Mouse (Mus musculus): ENCODE measurements at regions not wholly inside any gene's neighbourhood (a gene's known extent, or its start where the extent isn't known, plus 50 kb on each side); places are given as distances from the start of the nearest gene placed in this dataset.
A peak's percentile ranks its signal among the peaks of the same experiment; 100 is the strongest.

DNA sequence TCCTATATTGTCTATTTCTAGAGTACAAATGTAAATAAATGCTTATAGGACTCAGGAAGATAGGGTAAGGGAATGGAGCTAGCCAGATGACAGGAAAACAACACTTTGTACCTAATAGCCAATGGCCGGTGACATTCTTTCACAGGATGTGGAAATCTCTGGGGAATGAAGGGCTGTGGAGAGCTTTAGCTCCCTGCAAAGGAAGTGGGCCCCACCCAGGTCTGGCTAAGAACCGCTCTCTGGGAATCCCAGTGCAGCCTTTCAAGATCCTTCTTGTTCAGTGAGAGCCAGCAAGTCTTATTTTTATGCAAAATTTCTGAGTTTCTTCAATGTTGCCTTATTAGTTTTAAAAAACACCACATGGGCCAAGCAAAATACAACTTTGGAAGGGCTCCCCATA, 54.7 kb upstream of the Pappa2 start:
- ATAC-seq (replicated peaks; ENCODE audit: low read depth, poor library complexity, severe bottlenecking) = no peak

- ATAC-seq (replicated peaks; ENCODE audit: low read depth, poor library complexity, severe bottlenecking) = no peak
Observed at GRCm38 (mm10) chr1:159036371-159036770, 56.1 kb upstream of the Pappa2 start.

DNA sequence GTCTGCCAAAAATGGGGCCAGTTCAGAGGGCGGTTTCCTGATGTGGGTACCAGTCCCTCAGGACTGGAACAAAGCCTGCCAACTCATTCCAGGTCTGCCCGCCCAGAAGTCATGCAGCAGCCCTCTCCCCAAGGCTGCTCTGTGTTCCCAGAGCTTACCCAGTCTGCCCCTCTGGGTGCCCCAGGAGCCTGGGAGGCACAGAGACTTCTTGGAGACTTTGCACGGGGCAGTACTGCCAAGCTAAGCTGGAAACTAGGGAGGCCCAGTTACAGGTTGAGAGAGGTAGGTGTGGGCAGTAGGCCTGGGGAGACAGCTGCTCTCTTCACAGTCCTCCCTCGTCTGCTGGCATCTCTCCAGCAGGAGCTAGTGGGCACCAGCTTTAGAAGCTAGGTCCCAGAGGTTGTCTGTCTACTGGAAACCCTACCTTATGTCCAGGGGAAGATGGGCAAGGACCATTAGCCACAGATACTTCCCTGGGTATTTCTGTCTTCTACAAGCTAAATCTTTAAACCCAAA, 65.6 kb upstream of the Pappa2 start:
- no peak for ATAC-seq (replicated peaks; ENCODE audit: low read depth, poor library complexity, severe bottlenecking)

- peak; percentile 93 for ATAC-seq (replicated peaks; ENCODE audit: low read depth, poor library complexity, severe bottlenecking)
Observed at GRCm38 (mm10) chr1:159065024-159065423, 84.7 kb upstream of the Pappa2 start.

- no peak for ATAC-seq (replicated peaks; ENCODE audit: low read depth, poor library complexity, severe bottlenecking)
Observed at GRCm38 (mm10) chr1:159099205-159099604, 118.9 kb upstream of the Pappa2 start.

- no peak for ATAC-seq (replicated peaks; ENCODE audit: low read depth, poor library complexity, severe bottlenecking)
Observed at GRCm38 (mm10) chr1:159122201-159122600, 109.9 kb upstream of the Cop1 start.

DNA sequence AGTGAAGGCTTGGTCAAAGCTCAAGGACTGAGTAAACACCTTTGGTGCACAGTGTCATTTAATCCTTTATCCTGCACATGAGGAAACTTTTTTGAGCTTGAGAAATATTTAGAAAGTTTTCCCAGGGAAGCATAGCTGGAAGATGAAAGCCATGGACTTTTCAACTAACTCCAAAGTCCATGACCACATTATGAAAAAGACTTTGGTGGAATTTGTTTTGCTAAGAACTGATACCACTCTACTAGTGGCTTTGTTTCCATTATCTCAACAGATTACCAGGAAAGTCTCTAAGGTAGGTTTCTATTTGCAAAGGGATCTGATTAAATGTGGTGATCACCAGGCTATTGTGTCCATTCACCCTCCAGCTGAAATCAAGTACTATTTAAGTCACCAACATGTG, 107.2 kb upstream of the Cop1 start:
- no peak for ATAC-seq (replicated peaks; ENCODE audit: low read depth, poor library complexity, severe bottlenecking)

DNA sequence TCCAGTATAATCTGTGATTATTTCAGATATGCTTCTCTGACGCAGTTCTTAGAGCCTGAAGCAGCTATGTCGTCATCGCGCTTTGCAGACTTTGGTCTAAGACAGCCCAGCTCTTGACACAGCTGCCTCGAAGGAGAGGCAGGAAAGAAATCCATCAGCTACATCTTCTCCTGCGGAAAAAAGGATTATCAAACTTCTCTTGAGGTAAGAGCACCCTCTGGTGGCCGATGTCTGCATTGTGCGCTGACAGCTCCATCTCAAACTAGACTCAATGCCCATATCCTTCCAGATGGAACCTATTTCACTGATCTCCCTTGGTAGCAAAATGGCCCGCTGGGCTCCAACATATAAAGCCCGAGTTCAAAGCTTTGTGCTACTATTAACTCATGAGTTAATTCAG, 96.8 kb upstream of the Cop1 start:
- peak; percentile 88 for ATAC-seq (replicated peaks; ENCODE audit: low read depth, poor library complexity, severe bottlenecking)

- ATAC-seq (replicated peaks; ENCODE audit: low read depth, poor library complexity, severe bottlenecking) = no peak
Observed at GRCm38 (mm10) chr1:159147788-159148497, 84.2 kb upstream of the Cop1 start.

DNA sequence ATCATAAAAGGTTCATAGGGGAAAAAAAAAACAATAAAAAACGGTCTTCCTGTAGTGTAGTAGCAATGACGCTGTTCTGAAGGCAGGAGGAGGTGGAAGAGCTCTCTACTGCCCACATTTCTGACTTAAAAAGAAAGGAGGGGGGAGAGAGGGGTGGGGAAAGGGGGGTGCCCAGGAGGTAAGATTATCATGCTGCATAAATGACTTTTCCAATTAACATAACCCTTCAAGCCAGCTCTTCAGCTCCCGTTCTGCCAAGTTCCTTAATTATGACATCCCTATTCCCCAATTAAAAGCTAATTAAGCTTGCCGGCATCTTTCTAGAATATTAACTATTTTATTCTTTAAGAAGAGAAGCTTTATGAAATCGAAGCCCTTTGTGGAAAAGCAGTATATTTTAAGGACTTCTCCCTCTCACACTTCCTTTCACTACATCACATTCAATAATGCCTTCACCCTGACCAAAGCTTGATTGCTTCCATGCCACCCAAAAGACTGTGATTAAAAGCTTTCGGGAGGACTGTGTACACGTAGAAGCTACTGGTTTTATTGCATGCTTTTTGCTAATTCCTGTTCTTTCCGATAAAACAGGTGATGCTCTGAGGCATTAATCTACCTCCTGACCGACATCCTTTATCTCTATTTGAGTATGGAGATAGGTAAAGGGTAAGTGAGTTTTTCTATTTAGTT, 83.5 kb upstream of the Cop1 start:
- ATAC-seq (replicated peaks; ENCODE audit: low read depth, poor library complexity, severe bottlenecking) = no peak

- no peak for ATAC-seq (replicated peaks; ENCODE audit: low read depth, poor library complexity, severe bottlenecking)
Observed at GRCm38 (mm10) chr1:159149207-159149606, 82.9 kb upstream of the Cop1 start.

DNA sequence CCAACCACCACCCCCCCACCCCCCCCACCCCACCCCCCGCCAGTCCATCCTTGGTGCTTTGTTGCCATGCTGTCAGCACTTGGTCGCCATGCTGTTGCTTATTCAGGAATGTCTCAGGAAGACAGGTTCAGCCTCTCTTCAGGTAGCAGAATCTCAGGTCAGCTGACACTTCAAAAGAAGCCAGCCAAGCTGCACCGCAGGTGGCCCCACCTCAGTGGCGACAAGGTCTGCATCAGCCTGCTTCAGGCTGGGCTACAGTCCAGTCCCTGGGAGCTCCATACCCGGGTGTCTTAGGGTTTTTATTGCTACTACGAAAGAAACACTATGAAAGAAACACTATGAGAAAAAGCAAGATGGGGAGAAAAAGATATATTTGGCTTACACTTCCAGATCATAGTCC, 82.4 kb upstream of the Cop1 start:
- ATAC-seq (replicated peaks; ENCODE audit: low read depth, poor library complexity, severe bottlenecking) = no peak

GRCm38 (mm10) chr1:159150351-159150750, 81.8 kb upstream of the Cop1 start:
- ATAC-seq (replicated peaks; ENCODE audit: low read depth, poor library complexity, severe bottlenecking) = no peak

GRCm38 (mm10) chr1:159156428-159156827, 75.7 kb upstream of the Cop1 start:
- no peak for ATAC-seq (replicated peaks; ENCODE audit: low read depth, poor library complexity, severe bottlenecking)

- ATAC-seq (replicated peaks; ENCODE audit: low read depth, poor library complexity, severe bottlenecking) = no peak
Observed at GRCm38 (mm10) chr1:159160035-159160960, 71.8 kb upstream of the Cop1 start.

- no peak for ATAC-seq (replicated peaks; ENCODE audit: low read depth, poor library complexity, severe bottlenecking)
Observed at GRCm38 (mm10) chr1:159163113-159163885, 68.8 kb upstream of the Cop1 start.

DNA sequence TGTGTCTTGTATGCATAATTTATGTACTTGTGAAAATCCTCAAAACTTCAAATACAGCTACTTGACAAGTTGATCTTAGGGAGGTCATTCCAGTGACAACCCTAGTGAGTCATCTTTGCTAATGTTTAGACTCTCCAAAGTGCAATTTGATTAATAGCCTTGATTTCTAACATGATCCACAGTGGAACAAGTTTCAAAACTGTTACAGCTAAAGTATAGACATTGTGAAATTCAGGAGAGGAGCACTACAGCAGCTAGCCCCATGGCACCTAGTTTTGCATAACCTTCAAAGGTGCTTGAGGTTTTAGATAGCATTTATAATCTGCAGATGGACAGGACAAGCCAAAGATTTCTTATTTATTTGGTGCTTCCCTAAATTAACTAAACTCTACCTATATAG, 50.1 kb upstream of the Cop1 start:
- no peak for ATAC-seq (replicated peaks; ENCODE audit: low read depth, poor library complexity, severe bottlenecking)

All from common myeloid progenitor, adult 5-6 weeks (primary cell).